Mouse (Mus musculus): ENCODE data around the gene Gm10229. TPM values are rescaled to one million over a fixed set of nuclear protein-coding genes. Genes with fewer than 3 reads are reported as not detected.
"Not testable (repeated sequence)": the region's sequence is repeated elsewhere in the genome, so short reads cannot be mapped to it uniquely, and the experiment has no call there.

Gene Gm10229
- not detected in 2 replicates for polyA plus RNA-seq (2014; fragmentation: Nextera tagmentation; extraction: Ambion mirVana)

DNA sequence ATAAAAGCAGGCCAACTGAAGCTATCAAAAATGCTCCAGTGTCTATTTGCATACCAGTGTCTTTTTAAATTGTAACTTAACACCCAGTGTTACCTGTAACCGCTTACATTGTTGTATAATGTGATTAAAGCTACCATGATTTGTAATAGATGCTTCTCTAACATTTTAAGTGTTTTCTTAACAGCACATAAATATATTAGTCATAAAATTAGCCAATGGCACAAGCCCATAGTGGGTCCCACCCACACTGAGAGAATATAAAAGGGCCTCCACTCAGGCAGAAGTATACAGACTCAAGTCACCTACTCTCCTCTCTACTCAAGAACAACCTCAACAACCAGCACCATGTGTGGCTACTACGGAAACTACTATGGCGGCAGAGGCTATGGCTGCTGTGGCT, at the start of gene Gm10229:
TSS of gene Gm10229 (plus strand) at position 301 of the 400 bp plus-strand sequence.
- not testable (repeated sequence) for ATAC-seq (ENCODE audit: low FRiP score, low TSS enrichment); DNase-seq; H3K9me3 ChIP-seq (ENCODE audit: control insufficient read depth, low read length); H3K4me2 ChIP-seq (ENCODE audit: low read length); H3K4me1 ChIP-seq (ENCODE audit: control insufficient read depth, insufficient read depth, low read length); H3K27ac ChIP-seq (replicated peaks; ENCODE audit: low read depth, low read length); H3K4me3 ChIP-seq (replicated peaks; ENCODE audit: low read depth, low read length); H3K27me3 ChIP-seq (ENCODE audit: control insufficient read depth, insufficient read depth, low read length); H3K36me3 ChIP-seq (ENCODE audit: control insufficient read depth, insufficient read depth, low read length); H3K9ac ChIP-seq (replicated peaks; ENCODE audit: low read length)
- WGBS = 96% methylated on average over 1 of the region's 3 CpGs

DNA sequence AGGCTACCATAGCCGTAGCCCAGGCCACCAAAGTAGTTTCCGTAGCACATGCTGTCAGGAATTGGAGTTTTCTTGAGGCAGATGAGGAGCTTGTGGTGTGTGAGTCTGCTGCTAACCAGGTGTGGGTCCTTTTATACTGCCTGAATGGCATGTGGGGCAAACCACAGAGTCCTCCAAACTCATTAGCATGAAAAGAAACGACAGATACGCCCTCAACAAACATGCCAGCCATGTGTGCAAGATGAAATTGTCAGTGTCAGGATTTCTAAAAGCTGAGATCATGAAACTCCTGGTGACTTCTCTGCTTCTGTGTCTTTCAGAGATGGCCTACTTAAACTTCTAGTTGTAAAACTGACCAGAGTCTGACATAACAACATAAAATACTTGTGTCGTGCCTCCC, 4.4 kb upstream of the Gm10229 start, which contains the start of gene Krtap22-2:
TSS of gene Krtap22-2 (minus strand) at position 101 of the 400 bp plus-strand sequence.
- DNase-seq (no peak), ATAC-seq (ENCODE audit: low FRiP score, low TSS enrichment) (no peak)
- WGBS = 81% methylated on average over 5 of the region's 5 CpGs
- no peaks in the 10 kb centered on the region for H3K4me1 ChIP-seq (ENCODE audit: control insufficient read depth, insufficient read depth, low read length)
- H3K27ac ChIP-seq (replicated peaks; ENCODE audit: low read depth, low read length) = no peak within 1 kb of the TSS
- H3K9me3 ChIP-seq (ENCODE audit: control insufficient read depth, low read length) = no peaks in the 10 kb centered on the region
- no peak within 1 kb of the TSS for H3K9ac ChIP-seq (replicated peaks; ENCODE audit: low read length)
- H3K27me3 ChIP-seq (ENCODE audit: control insufficient read depth, insufficient read depth, low read length) = no peaks in the 10 kb centered on the region
- H3K4me3 ChIP-seq (replicated peaks; ENCODE audit: low read depth, low read length) = no peak within 1 kb of the TSS
- no peaks in the 10 kb centered on the region for H3K36me3 ChIP-seq (ENCODE audit: control insufficient read depth, insufficient read depth, low read length)
- H3K4me2 ChIP-seq (ENCODE audit: low read length) = no peak within 1 kb of the TSS

DNA sequence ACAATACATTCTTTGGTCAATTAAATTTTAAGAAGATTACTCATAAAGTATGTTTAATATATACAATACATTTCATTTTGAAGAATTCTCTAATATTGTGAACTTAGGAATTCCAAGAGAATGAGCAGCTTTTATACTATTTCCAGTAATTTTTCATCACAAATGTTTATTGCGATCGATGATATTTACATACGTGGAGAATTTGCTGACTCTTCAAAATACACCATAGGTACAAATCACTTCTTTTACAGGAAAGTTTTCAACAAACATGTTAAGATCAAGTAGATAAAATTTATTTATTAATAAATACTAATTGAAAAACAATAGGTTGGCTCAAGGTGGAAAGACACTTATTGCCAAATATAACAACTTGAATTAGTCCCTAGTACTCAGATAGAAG, 1.1 kb upstream of the Gm10229 start:
- Histone ChIP-seq H3K9ac (replicated peaks; ENCODE audit: low read length) (no peak overlapping the region), H3K4me3 (replicated peaks; ENCODE audit: low read depth, low read length) (no peak overlapping the region), H3K4me1 (ENCODE audit: control insufficient read depth, insufficient read depth, low read length) (no peaks in the 10 kb centered on the region), H3K4me2 (ENCODE audit: low read length) (no peak overlapping the region), H3K27me3 (ENCODE audit: control insufficient read depth, insufficient read depth, low read length) (no peaks in the 10 kb centered on the region), H3K9me3 (ENCODE audit: control insufficient read depth, low read length) (no peaks in the 10 kb centered on the region), H3K27ac (replicated peaks; ENCODE audit: low read depth, low read length) (no peak overlapping the region), H3K36me3 (ENCODE audit: control insufficient read depth, insufficient read depth, low read length) (no peaks in the 10 kb centered on the region)
- no peak for DNase-seq
- WGBS = 99% methylated on average over 3 of the region's 3 CpGs
- no peak for ATAC-seq (ENCODE audit: low FRiP score, low TSS enrichment)

- not testable (repeated sequence) for H3K36me3 ChIP-seq (ENCODE audit: control insufficient read depth, insufficient read depth, low read length); DNase-seq; H3K4me1 ChIP-seq (ENCODE audit: control insufficient read depth, insufficient read depth, low read length); H3K4me2 ChIP-seq (ENCODE audit: low read length); H3K27me3 ChIP-seq (ENCODE audit: control insufficient read depth, insufficient read depth, low read length); H3K9ac ChIP-seq (replicated peaks; ENCODE audit: low read length); ATAC-seq (ENCODE audit: low FRiP score, low TSS enrichment); H3K9me3 ChIP-seq (ENCODE audit: control insufficient read depth, low read length); H3K27ac ChIP-seq (replicated peaks; ENCODE audit: low read depth, low read length); H3K4me3 ChIP-seq (replicated peaks; ENCODE audit: low read depth, low read length)
- WGBS = 95% methylated on average over 3 of the region's 3 CpGs
Measured at GRCm38 (mm10) chr16:89031399-89031798, 16.3 kb downstream of the Gm10229 start, which contains the start of gene Krtap6-1. Krtap6-1 (plus strand) TSS chr16:89031699.

DNA sequence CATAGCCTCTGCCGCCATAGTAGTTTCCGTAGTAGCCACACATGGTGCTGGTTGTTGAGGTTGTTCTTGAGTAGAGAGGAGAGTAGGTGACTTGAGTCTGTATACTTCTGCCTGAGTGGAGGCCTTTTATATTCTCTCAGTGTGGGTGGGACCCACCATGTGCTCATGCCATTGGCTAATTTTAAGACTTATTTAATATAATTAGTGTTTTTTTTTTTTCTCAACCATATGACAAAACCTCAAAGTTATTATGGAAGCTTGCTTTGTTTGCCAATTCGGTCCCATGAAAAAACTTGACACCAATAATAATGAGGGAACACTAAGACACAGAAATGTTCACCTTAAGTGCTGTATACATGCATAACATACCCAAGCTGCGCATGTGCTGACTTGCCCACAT, 26.3 kb downstream of the Gm10229 start, which contains the start of gene Gm10228:
TSS of gene Gm10228 (minus strand) at position 101 of the 400 bp plus-strand sequence.
- not testable (repeated sequence) for H3K27me3 ChIP-seq (ENCODE audit: control insufficient read depth, insufficient read depth, low read length); DNase-seq
- 97% methylated on average over 2 of the region's 4 CpGs for WGBS

DNA sequence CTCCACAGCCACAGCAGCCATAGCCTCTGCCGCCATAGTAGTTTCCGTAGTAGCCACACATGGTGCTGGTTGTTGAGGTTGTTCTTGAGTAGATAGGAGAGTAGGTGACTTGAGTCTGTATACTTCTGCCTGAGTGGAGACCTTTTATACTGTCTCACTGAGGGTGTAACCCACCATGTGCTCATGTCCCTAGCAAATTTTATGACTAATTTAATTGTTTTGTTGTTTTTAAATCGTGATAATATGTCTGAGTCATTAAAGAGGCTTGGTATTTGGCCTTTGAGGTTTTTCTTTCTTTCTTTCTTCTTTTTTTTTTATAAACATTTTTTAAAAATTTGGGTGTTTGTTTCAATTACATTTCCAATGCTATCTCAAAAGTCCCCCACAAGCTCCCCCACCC, 32.7 kb downstream of the Gm10229 start, which contains the start of gene Krtap6-5:
TSS of gene Krtap6-5 (minus strand) at position 101 of the 400 bp plus-strand sequence.
- Histone ChIP-seq H3K27me3 (ENCODE audit: control insufficient read depth, insufficient read depth, low read length) (no peaks in the 10 kb centered on the region), H3K9me3 (ENCODE audit: control insufficient read depth, low read length) (no peaks in the 10 kb centered on the region), H3K36me3 (ENCODE audit: control insufficient read depth, insufficient read depth, low read length) (no peaks in the 10 kb centered on the region), H3K9ac (replicated peaks; ENCODE audit: low read length) (no peak within 1 kb of the TSS), H3K4me3 (replicated peaks; ENCODE audit: low read depth, low read length) (no peak within 1 kb of the TSS), H3K27ac (replicated peaks; ENCODE audit: low read depth, low read length) (no peak within 1 kb of the TSS), H3K4me1 (ENCODE audit: control insufficient read depth, insufficient read depth, low read length) (no peaks in the 10 kb centered on the region), H3K4me2 (ENCODE audit: low read length) (no peak within 1 kb of the TSS)
- ATAC-seq (ENCODE audit: low FRiP score, low TSS enrichment) (no peak), DNase-seq (no peak)
- WGBS = 96% methylated on average over 3 of the region's 3 CpGs

More for the DNA sequence above, 26.3 kb downstream of the Gm10229 start, which contains the start of gene Gm10228:
- not testable (repeated sequence) for H3K4me2 ChIP-seq (ENCODE audit: low read length); H3K9me3 ChIP-seq (ENCODE audit: control insufficient read depth, low read length); H3K4me1 ChIP-seq (ENCODE audit: control insufficient read depth, insufficient read depth, low read length); H3K4me3 ChIP-seq (replicated peaks; ENCODE audit: low read depth, low read length); ATAC-seq (ENCODE audit: low FRiP score, low TSS enrichment); H3K36me3 ChIP-seq (ENCODE audit: control insufficient read depth, insufficient read depth, low read length); H3K9ac ChIP-seq (replicated peaks; ENCODE audit: low read length); H3K27ac ChIP-seq (replicated peaks; ENCODE audit: low read depth, low read length)

DNA sequence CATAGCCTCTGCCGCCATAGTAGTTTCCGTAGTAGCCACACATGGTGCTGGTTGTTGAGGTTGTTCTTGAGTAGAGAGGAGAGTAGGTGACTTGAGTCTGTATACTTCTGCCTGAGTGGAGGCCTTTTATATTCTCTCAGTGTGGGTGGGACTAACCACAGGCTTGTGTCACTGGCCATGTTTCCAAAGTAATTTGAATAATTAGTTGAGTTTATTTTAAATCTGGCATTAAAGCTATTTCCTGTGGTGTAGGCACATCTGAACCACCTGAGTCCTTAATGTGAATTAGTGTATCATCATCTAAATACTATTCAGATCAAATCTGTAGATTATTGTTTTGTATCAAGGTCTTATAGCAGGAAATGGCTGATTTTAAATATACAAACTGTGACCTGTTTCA, 48.8 kb downstream of the Gm10229 start, which contains the start of gene 1110025L11Rik:
TSS of gene 1110025L11Rik (minus strand) at position 101 of the 400 bp plus-strand sequence.
- H3K27ac ChIP-seq (replicated peaks; ENCODE audit: low read depth, low read length); H3K4me3 ChIP-seq (replicated peaks; ENCODE audit: low read depth, low read length); H3K27me3 ChIP-seq (ENCODE audit: control insufficient read depth, insufficient read depth, low read length); H3K4me1 ChIP-seq (ENCODE audit: control insufficient read depth, insufficient read depth, low read length); H3K36me3 ChIP-seq (ENCODE audit: control insufficient read depth, insufficient read depth, low read length); H3K9ac ChIP-seq (replicated peaks; ENCODE audit: low read length); DNase-seq; ATAC-seq (ENCODE audit: low FRiP score, low TSS enrichment); H3K9me3 ChIP-seq (ENCODE audit: control insufficient read depth, low read length); H3K4me2 ChIP-seq (ENCODE audit: low read length): not testable (repeated sequence)
- no CpG with 5 or more reads among the region's 2 CpGs for WGBS

Other genes with a start within 250 kb of the Gm10229 start
- gene 2310057N15Rik, start 241.1 kb upstream of the Gm10229 start, polyA plus RNA-seq (2014; fragmentation: Nextera tagmentation; extraction: Ambion mirVana) = not detected in 2 replicates
- not detected in 2 replicates for gene Gm5965, start 237.4 kb upstream of the Gm10229 start, polyA plus RNA-seq (2014; fragmentation: Nextera tagmentation; extraction: Ambion mirVana)
- not detected in 2 replicates for gene Gm20741, start 203.1 kb upstream of the Gm10229 start, polyA plus RNA-seq (2014; fragmentation: Nextera tagmentation; extraction: Ambion mirVana)
- not detected in 2 replicates for gene Krtap15, start 195.1 kb upstream of the Gm10229 start, polyA plus RNA-seq (2014; fragmentation: Nextera tagmentation; extraction: Ambion mirVana)
- gene Krtap14, start 189.1 kb upstream of the Gm10229 start, polyA plus RNA-seq (2014; fragmentation: Nextera tagmentation; extraction: Ambion mirVana) = not detected in 2 replicates
- gene Krtap19-1, start 145.9 kb upstream of the Gm10229 start, polyA plus RNA-seq (2014; fragmentation: Nextera tagmentation; extraction: Ambion mirVana) = not detected in 2 replicates
- gene Krtap19-2, start 141.0 kb upstream of the Gm10229 start, polyA plus RNA-seq (2014; fragmentation: Nextera tagmentation; extraction: Ambion mirVana) = not detected in 2 replicates
- not detected in 2 replicates for gene Krtap19-3, start 137.2 kb upstream of the Gm10229 start, polyA plus RNA-seq (2014; fragmentation: Nextera tagmentation; extraction: Ambion mirVana)
- not detected in 2 replicates for gene Krtap19-4, start 130.2 kb upstream of the Gm10229 start, polyA plus RNA-seq (2014; fragmentation: Nextera tagmentation; extraction: Ambion mirVana)
- not detected in 2 replicates for gene Krtap19-5, start 118.8 kb upstream of the Gm10229 start, polyA plus RNA-seq (2014; fragmentation: Nextera tagmentation; extraction: Ambion mirVana)
- gene Krtap19-9b, start 83.0 kb upstream of the Gm10229 start, polyA plus RNA-seq (2014; fragmentation: Nextera tagmentation; extraction: Ambion mirVana) = not detected in 2 replicates
- not detected in 2 replicates for gene Krtap16-3, start 52.4 kb upstream of the Gm10229 start, polyA plus RNA-seq (2014; fragmentation: Nextera tagmentation; extraction: Ambion mirVana)
- gene Krtap22-2, start 4.5 kb upstream of the Gm10229 start, polyA plus RNA-seq (2014; fragmentation: Nextera tagmentation; extraction: Ambion mirVana) = not detected in 2 replicates
- gene Krtap6-1, start 16.4 kb downstream of the Gm10229 start, polyA plus RNA-seq (2014; fragmentation: Nextera tagmentation; extraction: Ambion mirVana) = not detected in 2 replicates
- gene Gm10228, start 26.2 kb downstream of the Gm10229 start, polyA plus RNA-seq (2014; fragmentation: Nextera tagmentation; extraction: Ambion mirVana) = not detected in 2 replicates
- gene Krtap6-5, start 32.6 kb downstream of the Gm10229 start, polyA plus RNA-seq (2014; fragmentation: Nextera tagmentation; extraction: Ambion mirVana) = not detected in 2 replicates
- not detected in 2 replicates for gene 1110025L11Rik, start 48.7 kb downstream of the Gm10229 start, polyA plus RNA-seq (2014; fragmentation: Nextera tagmentation; extraction: Ambion mirVana)
- not detected in 2 replicates for gene Krtap6-3, start 68.7 kb downstream of the Gm10229 start, polyA plus RNA-seq (2014; fragmentation: Nextera tagmentation; extraction: Ambion mirVana)
- gene Gm6358, start 125.6 kb downstream of the Gm10229 start, polyA plus RNA-seq (2014; fragmentation: Nextera tagmentation; extraction: Ambion mirVana) = not detected in 2 replicates
- not detected in 2 replicates for gene Gm10061, start 135.8 kb downstream of the Gm10229 start, polyA plus RNA-seq (2014; fragmentation: Nextera tagmentation; extraction: Ambion mirVana)
- gene Gm9789, start 142.7 kb downstream of the Gm10229 start, polyA plus RNA-seq (2014; fragmentation: Nextera tagmentation; extraction: Ambion mirVana) = not detected in 2 replicates
- gene Gm7735, start 154.2 kb downstream of the Gm10229 start, polyA plus RNA-seq (2014; fragmentation: Nextera tagmentation; extraction: Ambion mirVana) = not detected in 2 replicates
- not detected in 2 replicates for gene 1110057P08Rik, start 159.5 kb downstream of the Gm10229 start, polyA plus RNA-seq (2014; fragmentation: Nextera tagmentation; extraction: Ambion mirVana)
- not detected in 2 replicates for gene Krtap20-2, start 190.6 kb downstream of the Gm10229 start, polyA plus RNA-seq (2014; fragmentation: Nextera tagmentation; extraction: Ambion mirVana)